Mouse (Mus musculus) heart, embryonic 11.5 days (tissue): ENCODE results near the gene Igf1r. TPM values are rescaled to one million over a fixed set of nuclear protein-coding genes. Genes with fewer than 3 reads are reported as not detected.

Experiments used
- ATAC-seq: fragments of 200-750 bp; cut with Nextera tagmentation; replicated peaks from 2 replicates; pipeline ENCODE4 v1.8.0; 2017; ENCODE audit warnings: moderate library complexity; ENCODE audit not compliant: insufficient number of reproducible peaks, low FRiP score, low TSS enrichment
- H3K27ac ChIP-seq: fragments of 300-500 bp; sonication (generic); 2 replicates; pipeline ENCODE4 v1.5.1; 2014; ENCODE audit warnings: mild to moderate bottlenecking, low read depth, low read length
- H3K27me3 ChIP-seq: fragments of 300-500 bp; sonication (generic); 2 replicates; pipeline ENCODE4 v1.6.1; 2014; ENCODE audit warnings: mild to moderate bottlenecking, low read length, mixed read lengths; ENCODE audit not compliant: control insufficient read depth, insufficient read depth
- H3K36me3 ChIP-seq: fragments of 300-500 bp; sonication (generic); 2 replicates; pipeline ENCODE4 v1.6.1; 2014; ENCODE audit warnings: mild to moderate bottlenecking, low read length, moderate library complexity, mixed read lengths; ENCODE audit not compliant: control insufficient read depth, insufficient read depth
- H3K4me1 ChIP-seq: fragments of 300-500 bp; sonication (generic); 2 replicates; pipeline ENCODE4 v1.6.1; 2014; ENCODE audit warnings: low read length; ENCODE audit not compliant: control insufficient read depth, insufficient read depth
- H3K4me2 ChIP-seq: fragments of 300-500 bp; sonication (generic); 2 replicates; pipeline ENCODE4 v1.6.1; 2014; ENCODE audit warnings: mild to moderate bottlenecking, moderate library complexity
- H3K4me3 ChIP-seq: fragments of 300-500 bp; sonication (generic); 2 replicates; pipeline ENCODE4 v1.5.1; 2014; ENCODE audit warnings: low read depth, low read length
- H3K9ac ChIP-seq: fragments of 300-500 bp; sonication (generic); 2 replicates; pipeline ENCODE4 v1.6.1; 2014; ENCODE audit warnings: mild to moderate bottlenecking, low read depth, low read length, moderate library complexity
- H3K9me3 ChIP-seq: fragments of 300-500 bp; sonication (generic); replicated peaks from 2 replicates; pipeline ENCODE4 v1.6.1; 2016; ENCODE audit warnings: low read length; ENCODE audit not compliant: control insufficient read depth
- WGBS: fragments of 180-500 bp; shearing (Covaris S2); extraction: QIAGEN DNeasy Blood & Tissue Kit; methylation state at CpG from one replicate; pipeline ENCODE4 v1.1.7; 2014; ENCODE audit not compliant: insufficient replicate concordance; 5-methylcytosine and 5-hydroxymethylcytosine counted together
- polyA plus RNA-seq: library from polyadenylated mRNA; unstranded; fragments of >200 nt; fragmentation: Nextera tagmentation; extraction: Ambion mirVana; gene quantifications from 2 replicates; pipeline ENCODE4 v1.2.1, GENCODE M21; 2014

Igf1r gene
- polyA plus RNA-seq, 1 experiment from 2014 or later, result 19.3 TPM

- no peak overlapping the region for H3K4me2 ChIP-seq
- peaks cover 40% of the 10 kb centered on the region for H3K4me1 ChIP-seq
- WGBS, result 35% methylated on average over 9 of the region's 9 CpGs
- no peak overlapping the region for H3K4me3 ChIP-seq
- 0 out of 2 replicates have a peak overlapping the region, but pooled peaks have one; percentile 54 for H3K27ac ChIP-seq
- H3K9ac ChIP-seq, result no peak overlapping the region
- no peaks in the 10 kb centered on the region for H3K27me3 ChIP-seq
- ATAC-seq, result no peak
- no peaks in the 10 kb centered on the region for H3K9me3 ChIP-seq
- H3K36me3 ChIP-seq, result no peaks in the 10 kb centered on the region
Observed at GRCm38 (mm10) chr7:68030846-68031245, 78.2 kb downstream of the Igf1r start.

- no peak overlapping the region for H3K4me3 ChIP-seq
- WGBS, result 74% methylated on average over 4 of the region's 4 CpGs
- no peaks in the 10 kb centered on the region for H3K36me3 ChIP-seq
- H3K4me1 ChIP-seq, result peaks cover 15% of the 10 kb centered on the region; the same call in 1 of the 2 replicates
- no peak overlapping the region for H3K4me2 ChIP-seq
- no peak overlapping the region for H3K9ac ChIP-seq
- no peak overlapping the region for H3K27ac ChIP-seq
- H3K9me3 ChIP-seq, result no peaks in the 10 kb centered on the region
- ATAC-seq, result no peak
- H3K27me3 ChIP-seq, result no peaks in the 10 kb centered on the region
Observed at GRCm38 (mm10) chr7:68036527-68036926, 83.9 kb downstream of the Igf1r start.

- no peak overlapping the region for H3K4me3 ChIP-seq
- H3K4me2 ChIP-seq, result no peak overlapping the region
- H3K27me3 ChIP-seq, result no peaks in the 10 kb centered on the region
- WGBS, result 55% methylated on average over 8 of the region's 8 CpGs
- ATAC-seq, result no peak
- peaks cover 15% of the 10 kb centered on the region; the same call in 1 of the 2 replicates for H3K4me1 ChIP-seq
- no peaks in the 10 kb centered on the region for H3K9me3 ChIP-seq
- no peak overlapping the region for H3K27ac ChIP-seq
- H3K9ac ChIP-seq, result no peak overlapping the region
- H3K36me3 ChIP-seq, result no peaks in the 10 kb centered on the region
Observed at GRCm38 (mm10) chr7:68038846-68039245, 86.2 kb downstream of the Igf1r start.

- H3K9me3 ChIP-seq, result no peaks in the 10 kb centered on the region
- 61% methylated on average over 2 of the region's 2 CpGs for WGBS
- ATAC-seq, result no peak
- H3K4me3 ChIP-seq, result no peak overlapping the region
- H3K4me2 ChIP-seq, result no peak overlapping the region
- H3K4me1 ChIP-seq, result peaks cover 16% of the 10 kb centered on the region
- H3K27ac ChIP-seq, result no peak overlapping the region
- H3K27me3 ChIP-seq, result no peaks in the 10 kb centered on the region
- H3K36me3 ChIP-seq, result no peaks in the 10 kb centered on the region
- no peak overlapping the region for H3K9ac ChIP-seq
Observed at GRCm38 (mm10) chr7:68039550-68039949, 86.9 kb downstream of the Igf1r start.

GRCm38 (mm10) chr7:68044621-68045020 is 92.0 kb downstream of the Igf1r start:
- Histone ChIP-seq H3K9ac (no peak overlapping the region), H3K4me1 (peaks cover 7% of the 10 kb centered on the region), H3K4me3 (no peak overlapping the region), H3K36me3 (no peaks in the 10 kb centered on the region), H3K27ac (no peak overlapping the region), H3K4me2 (no peak overlapping the region), H3K27me3 (no peaks in the 10 kb centered on the region), H3K9me3 (no peaks in the 10 kb centered on the region)
- no peak for ATAC-seq
- WGBS, result 68% methylated on average over 4 of the region's 4 CpGs

- H3K4me1 ChIP-seq, result peaks cover 5% of the 10 kb centered on the region; the same call in 1 of the 2 replicates
- no peak overlapping the region for H3K4me3 ChIP-seq
- H3K4me2 ChIP-seq, result no peak overlapping the region
- H3K36me3 ChIP-seq, result no peaks in the 10 kb centered on the region
- H3K27me3 ChIP-seq, result no peaks in the 10 kb centered on the region
- WGBS, result 79% methylated on average over 4 of the region's 4 CpGs
- no peak for ATAC-seq
- no peak overlapping the region for H3K9ac ChIP-seq
- H3K27ac ChIP-seq, result no peak overlapping the region
- H3K9me3 ChIP-seq, result no peaks in the 10 kb centered on the region
Observed at GRCm38 (mm10) chr7:68047152-68047551, 94.5 kb downstream of the Igf1r start.

GRCm38 (mm10) chr7:68048532-68048931 is 95.9 kb downstream of the Igf1r start:
- Histone ChIP-seq H3K27me3 (no peaks in the 10 kb centered on the region), H3K4me2 (no peak overlapping the region), H3K9me3 (no peaks in the 10 kb centered on the region), H3K4me3 (no peak overlapping the region), H3K27ac (no peak overlapping the region), H3K4me1 (peaks cover 7% of the 10 kb centered on the region; the same call in 1 of the 2 replicates), H3K9ac (no peak overlapping the region), H3K36me3 (no peaks in the 10 kb centered on the region)
- 75% methylated on average over 4 of the region's 4 CpGs for WGBS
- no peak for ATAC-seq

GRCm38 (mm10) chr7:68049048-68049447 is 96.4 kb downstream of the Igf1r start:
- ATAC-seq, result no peak
- WGBS, result 87% methylated on average over 7 of the region's 7 CpGs
- peaks cover 8% of the 10 kb centered on the region for H3K4me1 ChIP-seq
- H3K4me3 ChIP-seq, result no peak overlapping the region
- H3K27ac ChIP-seq, result no peak overlapping the region
- H3K36me3 ChIP-seq, result no peaks in the 10 kb centered on the region
- no peaks in the 10 kb centered on the region for H3K27me3 ChIP-seq
- H3K9ac ChIP-seq, result no peak overlapping the region
- no peak overlapping the region for H3K4me2 ChIP-seq
- H3K9me3 ChIP-seq, result no peaks in the 10 kb centered on the region

GRCm38 (mm10) chr7:68053002-68053624 is 100.5 kb downstream of the Igf1r start:
- Histone ChIP-seq H3K36me3 (no peaks in the 10 kb centered on the region), H3K4me2 (no peak overlapping the region), H3K9ac (no peak overlapping the region), H3K9me3 (no peaks in the 10 kb centered on the region), H3K27me3 (no peaks in the 10 kb centered on the region), H3K4me1 (peaks cover 16% of the 10 kb centered on the region), H3K27ac (no peak overlapping the region), H3K4me3 (no peak overlapping the region)
- no peak for ATAC-seq
- WGBS, result 84% methylated on average over 10 of the region's 10 CpGs
